Mouse (Mus musculus): Measurements from ENCODE around the gene Bcar1.
A peak's percentile ranks its signal among the peaks of the same experiment; 100 is the strongest.

The Bcar1 gene

GRCm38 (mm10) chr8:111769296-111769695 is 25.7 kb upstream of the Bcar1 start:
- no peak for DNase-seq

- no peak for DNase-seq
These were observed 25.0 kb upstream of the Bcar1 start for GRCm38 (mm10) chr8:111768651-111769050.

DNA sequence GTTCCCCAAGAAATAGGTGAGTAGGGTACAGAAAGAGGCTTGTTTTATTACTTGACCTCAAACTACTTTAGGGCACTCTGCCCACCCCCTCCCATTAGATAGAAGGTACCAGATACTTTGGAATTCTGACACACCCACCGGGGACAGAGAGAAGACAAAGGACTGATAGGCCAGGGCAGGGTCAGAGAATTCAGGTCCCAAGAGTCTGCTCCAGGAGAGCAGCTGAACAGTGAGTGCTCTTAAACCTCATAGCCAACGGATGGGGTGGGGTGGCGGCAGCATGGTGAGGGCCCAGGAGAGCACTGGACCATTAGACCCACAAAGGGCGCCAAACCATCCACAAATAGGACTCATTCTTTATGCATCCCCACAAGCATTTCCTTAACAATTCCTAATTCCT is 22.0 kb upstream of the Bcar1 start:
- DNase-seq = no peak

DNA sequence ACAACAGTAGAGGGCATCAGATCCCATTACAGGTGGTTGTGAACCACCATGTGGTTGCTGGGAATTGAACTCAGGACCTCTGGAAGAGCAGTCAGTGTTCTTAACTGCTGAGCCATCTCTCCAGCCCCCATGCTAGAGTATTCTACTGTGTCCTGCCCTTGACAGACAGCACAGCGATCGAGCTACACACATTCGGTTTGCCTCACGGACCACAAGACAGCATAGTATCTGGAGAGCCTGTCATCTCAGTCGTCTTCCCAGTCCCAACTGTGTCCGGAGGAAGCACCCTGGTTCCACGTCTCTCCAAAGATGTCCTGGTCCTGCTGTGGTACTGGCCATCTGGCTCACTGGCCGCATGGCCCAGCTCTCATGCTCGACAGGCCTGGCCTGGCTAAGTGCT is 21.5 kb upstream of the Bcar1 start:
- no peak for DNase-seq

GRCm38 (mm10) chr8:111760708-111761107 is 17.1 kb upstream of the Bcar1 start:
- no peak for DNase-seq

GRCm38 (mm10) chr8:111758817-111759216 is 15.2 kb upstream of the Bcar1 start:
- DNase-seq = no peak

DNA sequence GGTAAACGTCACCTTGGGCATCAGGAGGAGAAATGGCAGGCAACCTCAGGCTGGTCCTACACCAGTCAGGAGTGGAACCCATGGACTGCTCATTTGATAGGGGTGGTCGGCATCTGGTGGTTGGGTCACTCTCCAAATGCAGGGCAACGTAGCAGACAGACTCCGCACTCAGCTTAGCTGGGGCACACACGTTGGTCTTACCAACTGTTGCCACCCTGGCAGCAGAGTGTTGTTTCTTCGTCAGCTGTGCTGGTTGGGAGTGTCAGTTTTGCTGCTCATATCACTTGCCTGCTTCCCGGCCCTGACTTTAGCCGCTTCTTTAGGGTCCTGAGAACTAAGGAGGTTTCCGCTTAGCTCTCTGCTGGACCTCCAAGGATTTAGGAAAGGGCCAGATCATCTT is 14.0 kb upstream of the Bcar1 start:
- no peak for DNase-seq

DNA sequence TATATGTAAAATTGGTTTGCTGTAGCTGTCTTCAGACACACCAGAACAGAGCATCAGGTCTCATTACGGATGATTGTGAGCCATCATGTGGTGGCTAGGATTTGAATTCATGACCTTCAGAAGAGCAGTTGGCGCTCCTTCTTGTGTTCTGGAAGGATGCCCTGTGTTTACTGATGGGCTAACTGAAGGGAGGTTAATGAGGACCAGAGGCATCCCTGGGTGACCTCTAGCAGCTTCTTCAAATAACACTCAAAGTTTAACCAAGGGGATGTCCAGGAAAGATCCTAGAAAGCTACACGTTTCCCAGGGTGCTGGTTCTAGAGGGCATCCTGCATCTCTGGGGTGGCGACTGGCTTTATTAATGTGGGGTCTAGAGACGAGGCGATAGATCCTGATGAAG is 11.1 kb upstream of the Bcar1 start:
- no peak for DNase-seq

GRCm38 (mm10) chr8:111754088-111754487 is 10.5 kb upstream of the Bcar1 start:
- DNase-seq = peak; percentile 47 to 61

DNA sequence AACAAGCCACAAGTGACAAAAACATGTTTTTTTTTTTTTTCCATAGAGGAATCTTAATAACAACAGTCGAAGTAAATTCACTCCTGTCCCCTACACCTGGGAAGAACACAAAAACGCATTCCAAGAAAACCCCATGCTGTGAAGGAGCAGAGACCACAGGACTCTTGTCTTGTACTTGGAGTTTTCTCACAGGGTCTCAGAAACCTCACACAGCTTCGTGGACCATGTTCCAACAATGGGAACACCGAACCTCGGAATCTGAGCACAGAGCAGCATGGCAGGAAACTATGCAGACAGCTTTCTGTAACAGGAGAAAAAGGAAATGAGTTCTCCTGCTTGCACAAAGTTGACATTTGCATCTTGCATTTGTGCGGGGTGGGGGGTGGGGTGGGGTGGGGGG is 5.2 kb upstream of the Bcar1 start:
- DNase-seq = no peak

DNA sequence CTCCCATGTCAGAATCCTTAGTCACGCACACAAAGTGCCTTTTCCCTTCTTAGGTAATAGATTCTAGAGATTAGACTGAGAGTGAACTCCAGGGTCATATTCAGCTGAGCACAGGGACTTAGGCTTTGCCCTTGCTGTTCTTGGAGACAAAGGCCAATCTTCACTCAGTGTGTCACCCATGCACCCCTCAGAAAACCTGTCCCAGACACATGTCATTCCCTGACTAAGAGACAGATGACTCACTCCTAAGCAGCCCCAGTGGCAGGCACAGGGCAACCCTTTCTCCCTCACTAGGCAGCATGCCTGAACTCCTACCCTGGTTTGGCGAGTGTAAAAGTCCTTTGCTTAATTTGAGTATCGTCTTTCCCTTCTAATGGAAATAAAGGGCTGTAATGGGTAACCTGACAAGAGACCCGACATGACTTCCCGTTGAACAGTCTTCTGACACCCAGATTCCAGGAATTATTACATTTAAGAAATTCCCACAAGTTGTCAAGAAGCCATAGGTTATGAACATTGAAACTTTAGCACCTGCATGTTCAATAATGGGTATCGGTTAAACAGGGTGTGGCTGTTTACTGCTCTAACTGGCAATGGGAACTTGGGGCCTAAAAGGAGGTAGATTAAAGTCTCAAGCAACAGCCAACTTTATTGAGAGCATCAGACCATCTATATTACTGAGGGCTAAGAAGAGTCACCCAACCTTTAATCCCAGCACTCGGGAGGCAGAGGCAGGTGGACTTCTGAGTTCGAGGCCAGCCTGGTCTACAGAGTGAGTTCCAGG is 4.4 kb upstream of the Bcar1 start:
- no peak for DNase-seq

DNA sequence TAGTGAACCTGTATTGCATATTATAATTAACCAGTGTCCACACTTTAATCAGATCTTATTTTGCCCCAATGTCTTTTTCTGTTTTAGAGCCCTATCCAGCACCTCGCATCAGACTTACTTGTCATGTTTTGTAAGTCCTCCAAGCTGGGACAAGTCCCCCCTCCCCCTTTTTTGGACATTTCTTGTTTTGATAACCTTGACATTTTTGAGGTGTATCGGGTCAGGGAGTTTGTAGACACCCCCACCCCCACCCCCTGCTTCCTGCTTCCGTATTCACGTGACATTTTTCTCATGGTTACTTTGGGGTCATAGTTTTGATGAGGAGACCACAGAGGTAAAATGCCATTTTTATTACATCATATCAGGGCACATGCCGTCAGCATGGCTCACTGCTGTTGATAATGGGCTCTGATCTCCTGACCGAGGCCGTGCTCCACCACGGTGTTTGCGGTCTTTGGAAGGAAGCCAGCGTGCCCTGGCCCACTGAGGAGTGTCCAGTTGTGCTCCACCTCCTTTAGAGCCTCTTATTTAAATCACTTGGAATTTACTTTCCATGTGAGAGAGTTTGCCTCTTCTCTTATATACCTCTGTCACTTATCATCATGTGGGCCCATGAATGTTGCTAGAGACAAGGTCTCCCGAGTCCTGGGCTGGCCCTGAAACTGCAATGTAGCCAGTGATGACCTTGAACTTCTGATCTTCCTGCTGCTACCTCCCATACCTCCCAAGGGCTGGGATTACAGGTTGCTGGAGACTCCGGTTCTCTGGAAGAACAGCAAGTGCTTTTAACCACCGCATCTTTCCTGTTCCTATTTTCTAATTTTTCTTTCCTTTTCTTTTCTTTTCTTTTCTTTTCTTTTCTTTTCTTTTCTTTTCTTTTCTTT is 3.2 kb upstream of the Bcar1 start:
- peak; percentile 45 to 62 for DNase-seq

- peak; percentile 86 to 91 for DNase-seq
These were observed 2.2 kb upstream of the Bcar1 start for GRCm38 (mm10) chr8:111745591-111746418.

DNA sequence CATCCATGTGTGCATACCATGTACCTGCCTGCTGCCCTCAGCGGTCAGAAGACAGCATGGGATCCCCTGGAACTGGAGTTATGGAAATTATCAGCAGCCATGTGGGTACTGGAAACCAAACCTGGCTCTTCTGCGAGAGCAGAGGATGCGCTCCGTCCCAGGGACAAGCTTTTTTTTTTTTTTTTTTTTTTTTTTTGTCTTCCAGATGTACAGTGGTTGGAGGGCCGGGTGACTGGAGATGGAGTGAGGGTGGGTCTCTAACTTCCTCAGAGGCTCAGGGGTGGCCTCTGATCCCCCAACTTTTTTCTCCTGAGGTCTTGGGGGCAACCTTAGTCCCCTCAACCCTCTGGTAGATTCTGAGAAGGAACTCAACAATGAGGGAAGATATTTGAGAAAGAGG is 1.5 kb upstream of the Bcar1 start:
- no peak for DNase-seq

DNA sequence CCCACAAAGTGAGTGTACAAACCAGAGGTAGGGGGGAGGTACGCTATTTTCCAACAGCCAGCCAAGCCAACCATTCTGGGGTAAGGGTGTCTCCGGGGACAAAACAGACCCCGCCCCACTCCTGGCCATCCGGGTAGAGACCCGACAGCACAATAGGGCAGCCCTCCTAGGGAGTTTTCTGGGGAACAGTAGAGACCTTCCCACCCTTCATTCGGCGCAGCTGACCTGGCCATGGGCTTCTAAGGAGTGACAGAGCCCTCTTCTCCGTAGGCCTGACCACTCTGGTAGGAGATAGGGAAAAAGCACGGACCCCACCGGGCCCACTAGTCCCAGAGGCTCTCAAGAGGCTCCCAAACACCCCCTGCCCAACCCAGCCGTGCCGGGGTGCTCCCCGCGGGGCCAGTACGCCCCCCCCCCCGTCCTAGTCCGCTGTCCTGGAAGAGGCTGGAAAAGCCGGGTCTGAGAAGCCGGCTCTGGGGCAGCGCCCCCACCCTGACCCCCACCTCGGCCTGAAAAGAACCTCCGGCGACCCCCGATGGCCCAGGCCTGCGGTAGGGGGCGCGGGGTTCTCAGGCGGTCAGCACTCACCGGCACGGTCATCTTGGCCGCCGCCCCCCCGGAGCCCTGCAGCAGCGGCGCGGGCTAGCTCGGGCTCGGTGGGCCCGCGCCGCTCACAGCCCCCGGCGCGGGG is 363 bp downstream of the Bcar1 start:
- DNase-seq = peak in 1 of 2 experiments; percentile 60

- peak in 1 of 2 experiments; percentile 71 for DNase-seq
These were observed 1.2 kb downstream of the Bcar1 start for GRCm38 (mm10) chr8:111742261-111743037.

DNA sequence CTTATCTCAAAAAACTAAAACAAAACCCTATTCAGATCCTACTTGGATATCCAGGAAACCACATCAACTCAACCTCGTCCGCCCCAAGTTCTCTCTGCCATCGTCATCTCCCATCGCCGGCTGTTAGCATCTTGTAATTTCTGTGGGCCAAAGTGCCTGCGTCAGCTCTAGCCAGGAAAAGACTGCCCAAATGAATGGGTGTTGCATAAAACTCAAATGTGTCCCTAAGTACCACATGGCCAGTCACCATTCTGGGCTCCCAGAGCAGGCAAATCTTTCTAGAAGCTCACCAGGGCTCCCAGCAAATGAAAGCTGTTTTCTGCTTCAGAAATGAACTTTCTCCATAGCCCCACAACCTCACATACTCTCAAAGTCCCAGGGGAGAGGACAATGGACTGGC is 2.1 kb downstream of the Bcar1 start:
- DNase-seq = no peak

DNA sequence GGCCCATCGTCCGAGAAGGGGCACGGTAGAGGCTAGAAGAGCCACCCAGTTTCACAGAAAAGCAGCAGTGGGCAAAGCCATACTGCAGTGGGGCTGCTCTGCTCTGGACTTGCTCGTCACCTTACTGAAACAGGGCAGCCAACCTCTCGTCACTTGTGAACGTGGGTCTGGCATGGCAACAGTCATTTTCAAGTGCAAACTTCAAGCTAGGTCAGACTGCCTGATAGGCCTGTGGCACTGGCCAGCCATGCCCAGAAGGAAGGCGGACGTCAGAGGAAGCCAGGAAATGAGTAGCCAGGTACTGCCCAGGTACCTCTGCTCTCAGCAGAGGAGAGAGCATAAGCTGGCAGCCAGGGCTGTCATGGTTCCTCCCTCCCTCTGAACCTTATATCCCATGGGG is 2.6 kb downstream of the Bcar1 start:
- peak in 1 of 2 experiments; percentile 49 for DNase-seq

GRCm38 (mm10) chr8:111740301-111740711 is 3.3 kb downstream of the Bcar1 start:
- peak in 1 of 2 experiments; percentile 47 for DNase-seq

- DNase-seq = peak in 1 of 2 experiments; percentile 54
These were observed 4.0 kb downstream of the Bcar1 start for GRCm38 (mm10) chr8:111739604-111740003.

GRCm38 (mm10) chr8:111738867-111739266 is 4.7 kb downstream of the Bcar1 start:
- DNase-seq = peak in 1 of 2 experiments; percentile 19

All from kidney, postnatal 4 days (tissue).